Mouse (Mus musculus) liver, postnatal 0 days (tissue): ENCODE data around the gene Pmepa1.

Experiments
- CTCF ChIP-seq: sonication (generic); IDR thresholded peaks from 2 replicates; pipeline ENCODE4 v1.5.1; 2016; ENCODE audit warnings: antibody characterized with exemption, low read depth
- EP300 ChIP-seq: IDR thresholded peaks from 2 replicates; pipeline ENCODE4 v1.6.1; 2016; ENCODE audit warnings: antibody characterized with exemption, low read depth, mild to moderate bottlenecking

DNA sequence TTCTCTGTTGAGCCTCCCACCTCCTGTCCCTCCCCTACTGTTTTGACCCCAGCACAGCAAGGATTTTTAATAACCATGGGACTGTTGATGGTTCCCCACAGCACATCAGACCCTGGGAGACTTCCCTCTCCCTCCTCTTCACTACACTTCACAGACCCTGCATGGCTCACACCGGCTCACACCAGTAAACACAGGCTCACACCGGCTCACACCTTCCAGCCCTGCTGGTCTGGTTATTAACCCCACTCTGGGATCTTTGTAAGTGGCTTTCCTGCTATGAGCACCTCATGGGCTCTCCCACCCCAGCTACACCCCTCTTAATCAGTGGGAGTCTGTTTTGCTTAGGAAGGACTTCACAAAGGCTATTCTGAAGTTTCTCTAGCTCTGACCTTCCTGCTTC, 28.4 kb downstream of the Pmepa1 start:
- no peak for TF ChIP-seq EP300
- no peak for TF ChIP-seq CTCF
